Mouse (Mus musculus): Measurements from ENCODE around the gene Col18a1.
A peak's percentile ranks its signal among the peaks of the same experiment; 100 is the strongest.

Gene Col18a1

GRCm38 (mm10) chr10:77048196-77048595 lies 118.2 kb downstream of the Col18a1 start:
- DNase-seq: no peak

- DNase-seq: no peak
These were observed 127.7 kb downstream of the Col18a1 start for GRCm38 (mm10) chr10:77038579-77039174.

GRCm38 (mm10) chr10:77035487-77035886 lies 130.9 kb downstream of the Col18a1 start:
- DNase-seq: no peak

GRCm38 (mm10) chr10:77033323-77034025 lies 132.9 kb downstream of the Col18a1 start:
- DNase-seq: peak; percentile 81

GRCm38 (mm10) chr10:77032591-77033322 lies 133.6 kb downstream of the Col18a1 start:
- peak; percentile 95 for DNase-seq

GRCm38 (mm10) chr10:77031768-77032375 lies 134.5 kb downstream of the Col18a1 start, which contains the start of gene Slc19a1:
Gene Slc19a1 (plus strand): TSS chr10:77032241.
- no peak for DNase-seq

- no peak for DNase-seq
These were observed 135.7 kb downstream of the Col18a1 start for GRCm38 (mm10) chr10:77030666-77031065.

GRCm38 (mm10) chr10:77029761-77030160 lies 136.6 kb downstream of the Col18a1 start:
- no peak for DNase-seq

- no peak for DNase-seq
These were observed 137.5 kb downstream of the Col18a1 start for GRCm38 (mm10) chr10:77028782-77029296.

- no peak for DNase-seq
These were observed 139.4 kb downstream of the Col18a1 start for GRCm38 (mm10) chr10:77026944-77027343.

- no peak for DNase-seq
These were observed 142.1 kb downstream of the Col18a1 start for GRCm38 (mm10) chr10:77024231-77024630.

GRCm38 (mm10) chr10:77022301-77023130 lies 143.8 kb downstream of the Col18a1 start:
- DNase-seq: no peak

GRCm38 (mm10) chr10:77021399-77022052 lies 144.8 kb downstream of the Col18a1 start:
- peak; percentile 86 for DNase-seq

- DNase-seq: no peak
These were observed 148.7 kb downstream of the Col18a1 start for GRCm38 (mm10) chr10:77017662-77018061.

- no peak for DNase-seq
These were observed 149.3 kb downstream of the Col18a1 start for GRCm38 (mm10) chr10:77017061-77017460.

- no peak for DNase-seq
These were observed 149.8 kb downstream of the Col18a1 start for GRCm38 (mm10) chr10:77016499-77016898.

- no peak for DNase-seq
These were observed 150.3 kb downstream of the Col18a1 start for GRCm38 (mm10) chr10:77016080-77016479.

GRCm38 (mm10) chr10:77011681-77012080 lies 154.7 kb downstream of the Col18a1 start:
- DNase-seq: no peak

GRCm38 (mm10) chr10:77008698-77009097 lies 157.7 kb downstream of the Col18a1 start:
- DNase-seq: no peak

- no peak for DNase-seq
These were observed 158.2 kb downstream of the Col18a1 start for GRCm38 (mm10) chr10:77008109-77008561.

- peak; percentile 9 for DNase-seq
These were observed 158.8 kb downstream of the Col18a1 start for GRCm38 (mm10) chr10:77007433-77008108.
